Mouse (Mus musculus): ENCODE results near the gene Grb10.

The Grb10 gene

GRCm38 (mm10) chr11:11901509-11901908, 137.0 kb downstream of the Grb10 start:
- no peak for DNase-seq (ENCODE audit: low read depth)

GRCm38 (mm10) chr11:11898496-11898895, 140.0 kb downstream of the Grb10 start:
- no peak for DNase-seq (ENCODE audit: low read depth)

- DNase-seq (ENCODE audit: low read depth): no peak
Observed at GRCm38 (mm10) chr11:11897645-11898357, 140.7 kb downstream of the Grb10 start, which contains the start of gene Ddc. Gene Ddc, minus strand, starts transcription at chr11:11898144.

DNA sequence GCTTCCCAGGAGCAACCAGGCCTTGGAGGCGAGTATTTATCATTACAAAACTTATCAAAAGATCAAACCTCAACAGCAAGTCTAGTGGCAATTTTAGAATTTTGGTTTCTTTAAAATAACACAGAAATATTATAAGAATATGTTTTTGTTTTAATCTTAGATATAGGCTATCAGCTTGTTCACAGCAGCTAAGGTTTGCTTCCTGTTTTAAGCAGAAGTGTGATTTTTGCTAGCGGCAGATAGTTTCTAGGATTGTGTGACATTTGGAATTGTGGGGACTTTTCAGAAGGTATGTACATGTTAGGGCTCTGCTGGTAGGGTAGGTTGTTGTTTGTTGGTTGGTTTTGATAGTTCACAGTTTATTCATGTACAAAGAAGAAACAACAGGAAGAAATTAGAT, 143.0 kb downstream of the Grb10 start:
- DNase-seq (ENCODE audit: low read depth): no peak

GRCm38 (mm10) chr11:11893769-11894168, 144.7 kb downstream of the Grb10 start:
- DNase-seq (ENCODE audit: low read depth): no peak

- no peak for DNase-seq (ENCODE audit: low read depth)
Observed at GRCm38 (mm10) chr11:11892993-11893602, 145.4 kb downstream of the Grb10 start.

DNA sequence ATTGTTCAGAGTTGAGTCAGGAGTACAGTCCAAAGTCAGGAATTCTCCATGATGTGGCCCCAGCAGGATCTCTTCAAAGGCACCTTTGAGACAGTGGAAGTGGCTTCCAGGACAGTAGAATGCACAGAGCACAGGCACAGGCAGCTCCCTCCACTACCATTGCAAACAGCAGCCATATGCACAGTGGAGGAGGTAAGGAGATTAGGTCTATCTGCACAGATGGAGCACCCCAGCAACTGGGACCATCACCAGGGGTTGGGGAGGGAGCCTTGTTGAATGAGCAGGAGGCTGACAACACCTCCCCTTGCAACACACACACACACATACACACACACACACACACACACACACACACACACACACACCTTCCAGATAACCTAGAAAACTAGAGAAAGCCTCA, 146.7 kb downstream of the Grb10 start:
- no peak for DNase-seq (ENCODE audit: low read depth)

GRCm38 (mm10) chr11:11890139-11890741, 148.2 kb downstream of the Grb10 start:
- no peak for DNase-seq (ENCODE audit: low read depth)

- no peak for DNase-seq (ENCODE audit: low read depth)
Observed at GRCm38 (mm10) chr11:11888727-11889126, 149.8 kb downstream of the Grb10 start.

GRCm38 (mm10) chr11:11888051-11888450, 150.4 kb downstream of the Grb10 start:
- no peak for DNase-seq (ENCODE audit: low read depth)

DNA sequence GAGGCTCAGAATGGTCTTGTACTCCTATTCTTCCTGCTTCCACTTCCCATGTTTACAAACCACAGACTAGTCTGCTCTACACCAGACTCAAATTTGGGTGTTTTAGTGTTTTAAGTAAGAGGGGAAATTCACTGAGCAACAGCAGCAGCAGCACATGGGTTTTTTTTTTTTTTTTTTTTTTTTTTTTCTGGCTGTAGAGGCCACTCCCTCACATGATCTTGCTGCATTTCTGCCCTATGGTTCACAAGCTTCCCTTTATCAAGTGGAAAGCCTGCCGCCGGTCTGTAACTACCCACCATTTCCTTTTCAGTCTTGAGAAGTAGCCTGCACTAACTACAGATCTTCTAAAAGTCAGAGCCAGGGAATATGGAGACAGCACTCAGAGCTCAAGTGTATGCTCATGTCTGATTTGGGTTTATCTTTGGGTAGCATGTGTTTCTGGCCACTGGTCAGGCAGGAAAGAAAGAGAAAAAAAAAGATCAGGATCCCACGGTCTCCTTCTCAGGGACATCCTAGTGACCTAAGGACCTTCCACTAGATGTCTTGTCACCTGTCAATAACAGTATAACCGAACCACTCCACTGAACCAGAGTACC, 152.0 kb downstream of the Grb10 start:
- DNase-seq (ENCODE audit: low read depth): no peak

- no peak for DNase-seq (ENCODE audit: low read depth)
Observed at GRCm38 (mm10) chr11:11885921-11886320, 152.6 kb downstream of the Grb10 start.

- DNase-seq (ENCODE audit: low read depth): no peak
Observed at GRCm38 (mm10) chr11:11885246-11885643, 153.2 kb downstream of the Grb10 start.

- no peak for DNase-seq (ENCODE audit: low read depth)
Observed at GRCm38 (mm10) chr11:11884533-11885245, 153.8 kb downstream of the Grb10 start.

- no peak for DNase-seq (ENCODE audit: low read depth)
Observed at GRCm38 (mm10) chr11:11881783-11882155, 156.7 kb downstream of the Grb10 start.

DNA sequence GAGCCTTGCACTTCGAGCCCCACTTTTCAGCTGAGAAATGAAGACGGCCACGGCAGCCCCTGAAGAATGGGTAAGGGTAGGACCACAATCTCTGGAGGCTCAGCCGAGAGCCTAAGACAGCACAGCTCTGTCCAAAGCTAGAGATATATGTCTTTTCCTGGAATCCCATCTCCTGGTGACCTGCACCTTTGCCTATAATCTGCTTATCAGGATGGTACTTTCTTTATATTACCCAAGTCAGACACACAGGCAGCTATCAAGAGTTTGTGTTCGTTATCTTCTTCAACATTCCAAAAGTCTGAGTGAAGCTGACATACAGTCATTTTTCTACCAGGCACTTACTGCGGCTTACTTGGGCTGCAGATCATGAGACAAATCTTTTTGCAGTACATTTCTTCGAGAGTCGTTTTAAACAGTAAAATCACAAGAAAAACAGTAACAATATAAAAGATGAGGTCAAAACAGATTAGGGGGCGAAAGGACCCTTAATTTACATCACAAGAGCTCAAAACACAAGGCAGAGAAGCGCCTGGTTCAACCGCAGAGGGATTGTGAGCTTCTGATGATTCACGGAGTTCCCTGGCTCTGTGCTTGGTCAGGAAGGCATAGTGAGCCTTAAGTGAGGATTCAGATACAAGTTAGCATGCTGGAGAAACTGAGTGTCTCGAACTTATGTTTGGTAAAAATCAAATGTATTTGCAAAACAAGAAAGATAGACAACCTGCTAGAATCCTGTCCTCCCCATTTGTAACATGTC, 157.3 kb downstream of the Grb10 start:
- peak; percentile 56 for DNase-seq (ENCODE audit: low read depth)

Measured in NIH3T3 (cell line).